Mouse (Mus musculus): ENCODE results near the gene Rbm48.

- TF ChIP-seq CTCF (IDR thresholded peaks at IDR 0.05; ENCODE audit: extremely low read depth, insufficient read length, insufficient replicate concordance, low read depth, low read length) (no peak), POLR2A (IDR thresholded peaks at IDR 0.05; ENCODE audit: low read depth, low read length) (no peak)
These were observed 54.5 kb downstream of the Rbm48 start for GRCm38 (mm10) chr5:3541871-3542270.

All from small intestine, adult 2 months (tissue).